12 mouse cellular contexts compared by ENCODE assay signal in the genomic region with DNA sequence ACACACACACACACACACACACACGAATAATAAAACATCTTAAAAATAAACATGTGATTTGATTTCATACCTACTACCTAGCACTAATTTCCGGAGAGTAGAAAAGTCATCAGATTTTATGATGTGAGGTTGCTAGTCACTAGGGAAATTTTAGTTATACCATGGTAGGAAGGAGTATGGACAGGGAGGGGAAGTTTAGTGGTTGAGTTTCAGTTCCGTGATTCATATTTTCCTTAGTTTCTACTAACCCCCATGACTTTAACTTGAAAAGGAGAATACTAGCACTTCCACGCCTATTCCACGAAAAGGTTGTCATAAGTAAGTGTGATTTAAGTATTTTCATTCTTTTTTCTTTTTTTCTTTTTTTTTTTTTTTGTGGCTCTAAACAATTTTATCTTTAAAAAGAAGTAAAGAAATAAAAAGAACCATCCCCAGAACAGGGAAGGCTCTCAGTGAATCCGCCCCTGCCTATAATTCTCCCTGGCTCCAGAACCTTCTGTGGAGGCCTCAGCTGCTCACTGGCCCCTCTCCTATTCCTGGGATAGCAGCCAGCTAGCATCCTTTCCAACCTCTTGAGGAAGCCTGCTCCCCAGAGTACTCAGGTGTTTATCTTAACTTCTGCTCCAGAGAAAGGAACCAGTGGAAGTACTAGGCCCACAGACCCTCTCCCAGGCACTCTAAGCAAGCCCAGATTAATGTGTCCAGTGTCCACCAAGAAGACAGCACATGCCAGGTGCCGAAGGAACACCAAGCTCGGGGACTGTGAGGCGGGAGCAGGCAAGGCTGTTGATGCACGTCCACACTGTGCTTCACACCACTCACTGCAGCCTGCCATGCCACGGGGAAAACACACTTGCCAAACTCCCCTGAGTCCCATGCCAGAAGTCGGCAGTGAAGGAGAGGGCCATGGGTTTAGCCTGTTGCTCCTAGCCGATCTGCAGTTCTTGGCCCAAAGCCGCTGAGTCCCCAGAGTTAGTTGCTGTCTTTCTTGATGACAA. TPM values are rescaled to one million over a fixed set of nuclear protein-coding genes. Genes with fewer than 3 reads are reported as not detected.
A peak's percentile ranks its signal among the peaks of the same experiment; 100 is the strongest.
DNase-seq lines count a peak whose midpoint lies in the region; ATAC-seq and TF ChIP-seq lines count a peak whose summit lies in the region.
"Had no signal": no experiment of that assay in that cellular context is flagged by ENCODE, and none has a peak within 500 bp of the region (broad histone marks: within the 10 kb centered on the region; RNA-seq: fewer than 3 reads in every experiment).

No protein-coding gene starts in this region.

- TF ChIP-seq EP300 in CH12.LX (IDR thresholded peaks at IDR 0.05; ENCODE audit: low read length): peak; percentile 94
- TF ChIP-seq EP300 in lung, postnatal 0 days (IDR thresholded peaks at IDR 0.05): no peak

- no peak for TF ChIP-seq RAD21 in CH12.LX (IDR thresholded peaks at IDR 0.05; ENCODE audit: low read depth, low read length)

- H3K27ac ChIP-seq in heart, embryonic 10.5 days: no peak overlapping the region
- H3K27ac ChIP-seq in CH12.LX (ENCODE audit: insufficient read depth, low read depth): no peak overlapping the region
- H3K27ac ChIP-seq in lung, postnatal 0 days (ENCODE audit: low read length): peak overlapping the region; percentile 11; the same call in 1 of the 2 replicates
- H3K27ac ChIP-seq: forebrain, embryonic 13.5 days; heart, embryonic 13.5 days had no signal

- ATAC-seq in lung, postnatal 0 days: peak; percentile 25

- dilution Hi-C loops in CH12.LX (cut with MboI; ENCODE audit: extremely low pct_ligation_motif_present, extremely low pct_unique_long_range_greater_than_20kb, low sequenced_read_pairs): no loop called here

- H3K9ac ChIP-seq in CH12.LX (ENCODE audit: insufficient read depth, low read depth): no peak overlapping the region
- H3K9ac ChIP-seq in lung, postnatal 0 days (replicated peaks; ENCODE audit: low read depth): no peak overlapping the region
- H3K9ac ChIP-seq: forebrain, embryonic 13.5 days; heart, embryonic 13.5 days had no signal

- DNase-seq in heart, adult 8-10 months (ENCODE audit: low spot score): peak; percentile 44
- no peak for DNase-seq in heart, embryonic 10.5 days (ENCODE audit: low spot score)
- peak; percentile 8 for DNase-seq in A20 (ENCODE audit: low read depth, low spot score)
- DNase-seq in CH12.LX (ENCODE audit: extremely low read depth): peak; percentile 52
- no peak for DNase-seq in lung, postnatal 0 days (ENCODE audit: low spot score)
- DNase-seq in embryo, embryonic 9.5 days (ENCODE audit: extremely low spot score): no peak
- no peak for DNase-seq in layer of hippocampus, postnatal 10 days (ENCODE audit: low spot score in 2 of 2)
- DNase-seq: kidney, adult 2 months; thymus, adult 2 months had no signal

- TF ChIP-seq POLR2A in CH12.LX (IDR thresholded peaks at IDR 0.05; ENCODE audit: low read depth, low read length): no peak

- in situ Hi-C loops in CH12.LX (cut with MboI; ENCODE audit: low pct_ligation_motif_present, low pct_unique_long_range_greater_than_20kb, low sequenced_read_pairs): no loop called here

- peaks cover 14% of the 10 kb centered on the region; the same call in 1 of the 2 replicates for H3K4me1 ChIP-seq in heart, embryonic 10.5 days
- H3K4me1 ChIP-seq in CH12.LX (ENCODE audit: control insufficient read depth in 1 of 2, insufficient read depth in 2 of 2): peaks cover 4 to 28% of the 10 kb centered on the region in 2 experiments; a peak in 3 of 4 replicates
- 0 out of 2 replicates have a peak, but pooled peaks cover 4% of the 10 kb centered on the region for H3K4me1 ChIP-seq in lung, postnatal 0 days (ENCODE audit: insufficient read depth, low read depth, low read length)
- H3K4me1 ChIP-seq: forebrain, embryonic 13.5 days had no signal

- WGBS in heart, embryonic 10.5 days: 82% methylated on average over 14 of the region's 14 CpGs
- 56% methylated on average over 14 of the region's 14 CpGs for WGBS in lung, postnatal 0 days

- H3K4me3 ChIP-seq in heart, embryonic 10.5 days: no peak overlapping the region
- no peak overlapping the region for H3K4me3 ChIP-seq in CH12.LX (replicated peaks in 1 of 3; ENCODE audit: low read depth in 2 of 3, low read length in 2 of 3, poor library complexity in 1 of 3)
- H3K4me3 ChIP-seq in lung, postnatal 0 days (ENCODE audit: low read depth, low read length): no peak overlapping the region
- H3K4me3 ChIP-seq: forebrain, embryonic 13.5 days; heart, embryonic 13.5 days had no signal

- H3K79me2 ChIP-seq in CH12.LX (replicated peaks; ENCODE audit: control insufficient read depth, extremely low read depth, insufficient read depth, poor library complexity, severe bottlenecking): 0 out of 2 replicates have a peak, but pooled peaks cover 6% of the 10 kb centered on the region

- no peaks in the 10 kb centered on the region for H3K9me3 ChIP-seq in heart, embryonic 10.5 days
- H3K9me3 ChIP-seq in CH12.LX (replicated peaks; ENCODE audit: low read length): no peaks in the 10 kb centered on the region
- no peaks in the 10 kb centered on the region for H3K9me3 ChIP-seq in lung, postnatal 0 days (ENCODE audit: low read length)
- H3K9me3 ChIP-seq: forebrain, embryonic 13.5 days; heart, embryonic 13.5 days had no signal

- no peak for TF ChIP-seq CTCF in CH12.LX (conservative IDR thresholded peaks at IDR 0.05 in 1 of 2, IDR thresholded peaks at IDR 0.05 in 1 of 2; ENCODE audit: low read depth in 2 of 2, low read length in 2 of 2)
- no peak for TF ChIP-seq CTCF in lung, postnatal 0 days (IDR thresholded peaks at IDR 0.05)

- no peaks in the 10 kb centered on the region for H3K36me3 ChIP-seq in heart, embryonic 10.5 days
- H3K36me3 ChIP-seq in CH12.LX (replicated peaks in 1 of 2; ENCODE audit: control insufficient read depth in 1 of 2, insufficient read depth in 1 of 2, low read length in 1 of 2): peaks cover 4 to 12% of the 10 kb centered on the region in 2 experiments
- no peaks in the 10 kb centered on the region for H3K36me3 ChIP-seq in lung, postnatal 0 days (ENCODE audit: insufficient read depth, low read length)
- H3K36me3 ChIP-seq: heart, embryonic 13.5 days had no signal

- H3K4me2 ChIP-seq in CH12.LX (ENCODE audit: insufficient read depth, low read depth, poor library complexity, severe bottlenecking): no peak overlapping the region
- H3K4me2 ChIP-seq in lung, postnatal 0 days (replicated peaks; ENCODE audit: low read depth, low read length): no peak overlapping the region
- H3K4me2 ChIP-seq: forebrain, embryonic 13.5 days; heart, embryonic 13.5 days; midbrain, embryonic 11.5 days had no signal

- no peaks in the 10 kb centered on the region for H3K27me3 ChIP-seq in heart, embryonic 10.5 days (ENCODE audit: insufficient read depth, poor library complexity, severe bottlenecking)
- H3K27me3 ChIP-seq in CH12.LX (replicated peaks): no peaks in the 10 kb centered on the region
- no peaks in the 10 kb centered on the region for H3K27me3 ChIP-seq in lung, postnatal 0 days (replicated peaks; ENCODE audit: insufficient read depth, low read length)
- H3K27me3 ChIP-seq: forebrain, embryonic 13.5 days; heart, embryonic 13.5 days had no signal

TF ChIP-seq in CH12.LX, 34 proteins besides CTCF, POLR2A, EP300 and RAD21:
- TF ChIP-seq SMC3 (IDR thresholded peaks at IDR 0.05; ENCODE audit: low read depth, low read length) (no peak), JUN (IDR thresholded peaks at IDR 0.05; ENCODE audit: insufficient read depth, low read depth, low read length) (peak; percentile 76), NELFE (IDR thresholded peaks at IDR 0.05; ENCODE audit: low read depth, low read length) (no peak), PAX5 (IDR thresholded peaks at IDR 0.05; ENCODE audit: low read length) (no peak), POLR2AphosphoS2 (IDR thresholded peaks at IDR 0.05; ENCODE audit: low read depth, low read length) (no peak), MEF2A (IDR thresholded peaks at IDR 0.05; ENCODE audit: borderline replicate concordance, low read depth, low read length) (no peak), JUND (conservative IDR thresholded peaks at IDR 0.05; ENCODE audit: low read depth, low read length) (peak; percentile 91), UBTF (IDR thresholded peaks at IDR 0.05; ENCODE audit: low read depth, low read length) (no peak), RCOR1 (conservative IDR thresholded peaks at IDR 0.05; ENCODE audit: low read depth, low read length) (no peak), USF2 (conservative IDR thresholded peaks at IDR 0.05; ENCODE audit: low read depth, low read length) (no peak), HCFC1 (IDR thresholded peaks at IDR 0.05; ENCODE audit: low read depth, low read length) (no peak), ZNF384 (IDR thresholded peaks at IDR 0.05; ENCODE audit: low read depth, low read length) (no peak), IRF4 (IDR thresholded peaks at IDR 0.05; ENCODE audit: low read depth, low read length) (peak; percentile 81), ZC3H11A (IDR thresholded peaks at IDR 0.05; ENCODE audit: low read depth, low read length) (no peak), NRF1 (IDR thresholded peaks at IDR 0.05; ENCODE audit: low read depth, low read length) (no peak), CHD1 (IDR thresholded peaks at IDR 0.05; ENCODE audit: low read depth, low read length) (no peak), ETS1 (conservative IDR thresholded peaks at IDR 0.05; ENCODE audit: low read depth, low read length) (peak; percentile 57), CHD2 (IDR thresholded peaks at IDR 0.05; ENCODE audit: low read length) (no peak), MAX (IDR thresholded peaks at IDR 0.05; ENCODE audit: low read length) (no peak), MXI1 (IDR thresholded peaks at IDR 0.05; ENCODE audit: low read depth, low read length) (no peak), BHLHE40 (IDR thresholded peaks at IDR 0.05; ENCODE audit: low read depth, low read length) (no peak), KAT2A (IDR thresholded peaks at IDR 0.05; ENCODE audit: insufficient replicate concordance, low read length) (no peak)

RNA-seq across cellular contexts. Expression of a gene that starts 25.0 kb away (rescaled TPM):
- total RNA-seq in heart, adult 8-10 months (2022): 10 to 100 TPM; 26.3 to 36.2 (median 31.2) TPM
- polyA plus RNA-seq in heart, embryonic 10.5 days (2016; fragmentation: Nextera tagmentation; extraction: Ambion mirVana): 80.1 and 91.7 TPM in 2 replicates
- total RNA-seq in CH12.LX (2012; rRNA removed) (25.0 and 27.7 TPM in 2 replicates), CH12.LX (2014; rRNA removed) (148 and 154 TPM in 2 replicates)
- polyA plus RNA-seq in CH12.LX (2012; ENCODE audit: insufficient read length, low read depth): 82.5 and 130 TPM in 2 replicates
- polyA plus RNA-seq in lung, postnatal 0 days (2015; fragmentation: Nextera tagmentation; extraction: Ambion mirVana): 127 and 170 TPM in 2 replicates
- 100 to 1,000 TPM; 129 to 144 TPM for total RNA-seq in layer of hippocampus, postnatal 10 days (2021)

Comparison
In these comparisons a context has a peak if more than half of its experiments do, and no peak if none do; other contexts are left out.
1. DNase-seq: peak in heart, adult 8-10 months (single experiment), A20 (single experiment) and CH12.LX (single experiment); none in heart, embryonic 10.5 days (single experiment), lung, postnatal 0 days (single experiment), embryo, embryonic 9.5 days (single experiment) and layer of hippocampus, postnatal 10 days (0 of 2).